Mouse (Mus musculus) A20 (cell line): ENCODE results near the gene Gtpbp4.
"Not testable (repeated sequence)": the region's sequence is repeated elsewhere in the genome, so short reads cannot be mapped to it uniquely, and the experiment has no call there.

Source experiments
- DNase-seq: peaks from one replicate; pipeline ENCODE4 v3.0.0-alpha.2; 2011; ENCODE audit warnings: low read depth, low spot score

Gtpbp4 gene

GRCm38 (mm10) chr13:8972972-8973371 lies 22.9 kb downstream of the Gtpbp4 start:
- no peak for DNase-seq

- DNase-seq, result no peak
Observed at GRCm38 (mm10) chr13:8972369-8972768, 23.5 kb downstream of the Gtpbp4 start.

- DNase-seq, result no peak
Observed at GRCm38 (mm10) chr13:8967742-8968141, 28.1 kb downstream of the Gtpbp4 start.

- no peak for DNase-seq
Observed at GRCm38 (mm10) chr13:8965224-8965623, 30.7 kb downstream of the Gtpbp4 start.

GRCm38 (mm10) chr13:8962266-8962665 lies 33.6 kb downstream of the Gtpbp4 start:
- DNase-seq, result not testable (repeated sequence)

- not testable (repeated sequence) for DNase-seq
Observed at GRCm38 (mm10) chr13:8961128-8961888, 34.6 kb downstream of the Gtpbp4 start.

- not testable (repeated sequence) for DNase-seq
Observed at GRCm38 (mm10) chr13:8959554-8959953, 36.3 kb downstream of the Gtpbp4 start.

GRCm38 (mm10) chr13:8959058-8959457 lies 36.8 kb downstream of the Gtpbp4 start:
- not testable (repeated sequence) for DNase-seq

- DNase-seq, result not testable (repeated sequence)
Observed at GRCm38 (mm10) chr13:8956873-8957272, 39.0 kb downstream of the Gtpbp4 start.

- not testable (repeated sequence) for DNase-seq
Observed at GRCm38 (mm10) chr13:8955127-8955526, 40.8 kb downstream of the Gtpbp4 start.

- not testable (repeated sequence) for DNase-seq
Observed at GRCm38 (mm10) chr13:8952563-8952962, 43.3 kb downstream of the Gtpbp4 start, which contains the start of gene Idi2. Gene Idi2 (plus strand): TSS chr13:8952863.

- not testable (repeated sequence) for DNase-seq
Observed at GRCm38 (mm10) chr13:8948131-8948530, 47.8 kb downstream of the Gtpbp4 start, which contains the start of gene Gm9745. Gene Gm9745 (minus strand): TSS chr13:8948231.

- DNase-seq, result not testable (repeated sequence)
Observed at GRCm38 (mm10) chr13:8943828-8944227, 52.1 kb downstream of the Gtpbp4 start.

GRCm38 (mm10) chr13:8941701-8942100 lies 54.2 kb downstream of the Gtpbp4 start:
- DNase-seq, result not testable (repeated sequence)

GRCm38 (mm10) chr13:8941110-8941509 lies 54.8 kb downstream of the Gtpbp4 start:
- not testable (repeated sequence) for DNase-seq

- not testable (repeated sequence) for DNase-seq
Observed at GRCm38 (mm10) chr13:8937611-8938140, 58.2 kb downstream of the Gtpbp4 start.

- DNase-seq, result no peak
Observed at GRCm38 (mm10) chr13:8933499-8933898, 62.4 kb downstream of the Gtpbp4 start.
